Mouse (Mus musculus): Measurements from ENCODE around the gene Jag1. TPM values are rescaled to one million over a fixed set of nuclear protein-coding genes. Genes with fewer than 3 reads are reported as not detected.

Jag1 gene
- polyA plus RNA-seq, 1 experiment: 6.1 TPM

- TF ChIP-seq CTCF (conservative IDR thresholded peaks at IDR 0.05; ENCODE audit: insufficient read depth, insufficient read length, low read depth, low read length): no peak
- TF ChIP-seq POLR2A (IDR thresholded peaks at IDR 0.05; ENCODE audit: low read depth, low read length): no peak
- Histone ChIP-seq H3K36me3 (ENCODE audit: control insufficient read depth, insufficient read depth, low read length) (no peaks in the 10 kb centered on the region), H3K27me3 (replicated peaks; ENCODE audit: control insufficient read depth, insufficient read depth, low read length) (no peaks in the 10 kb centered on the region), H3K27ac (ENCODE audit: insufficient read depth, low read depth, low read length) (no peak overlapping the region), H3K4me1 (ENCODE audit: control insufficient read depth, insufficient read depth, low read length) (no peaks in the 10 kb centered on the region), H3K4me3 (ENCODE audit: insufficient read depth, low read depth, low read length) (no peak overlapping the region)
- no peak for DNase-seq
- 46% methylated on average over 6 of the region's 6 CpGs for WGBS
Measured at GRCm38 (mm10) chr2:137099211-137099734, 17.2 kb downstream of the Jag1 start.

GRCm38 (mm10) chr2:137098269-137099035, 18.0 kb downstream of the Jag1 start:
- Histone ChIP-seq H3K27ac (ENCODE audit: insufficient read depth, low read depth, low read length) (no peak overlapping the region), H3K36me3 (ENCODE audit: control insufficient read depth, insufficient read depth, low read length) (no peaks in the 10 kb centered on the region; the same call in 1 of the 2 replicates)
- 63% methylated on average over 11 of the region's 11 CpGs for WGBS

GRCm38 (mm10) chr2:137096981-137097460, 19.4 kb downstream of the Jag1 start:
- H3K27me3 ChIP-seq (replicated peaks; ENCODE audit: control insufficient read depth, insufficient read depth, low read length): no peaks in the 10 kb centered on the region
- 70% methylated on average over 5 of the region's 5 CpGs for WGBS
- no peak overlapping the region for H3K4me3 ChIP-seq (ENCODE audit: insufficient read depth, low read depth, low read length)
- DNase-seq: no peak
- no peaks in the 10 kb centered on the region for H3K4me1 ChIP-seq (ENCODE audit: control insufficient read depth, insufficient read depth, low read length)
- H3K36me3 ChIP-seq (ENCODE audit: control insufficient read depth, insufficient read depth, low read length): no peaks in the 10 kb centered on the region; the same call in 1 of the 2 replicates
- TF ChIP-seq POLR2A (IDR thresholded peaks at IDR 0.05; ENCODE audit: low read depth, low read length) (no peak), CTCF (conservative IDR thresholded peaks at IDR 0.05; ENCODE audit: insufficient read depth, insufficient read length, low read depth, low read length) (no peak)
- no peak overlapping the region for H3K27ac ChIP-seq (ENCODE audit: insufficient read depth, low read depth, low read length)

More at GRCm38 (mm10) chr2:137098269-137099035, 18.0 kb downstream of the Jag1 start:
- no peak for DNase-seq
- Histone ChIP-seq H3K4me3 (ENCODE audit: insufficient read depth, low read depth, low read length) (no peak overlapping the region), H3K27me3 (replicated peaks; ENCODE audit: control insufficient read depth, insufficient read depth, low read length) (no peaks in the 10 kb centered on the region), H3K4me1 (ENCODE audit: control insufficient read depth, insufficient read depth, low read length) (no peaks in the 10 kb centered on the region)
- no peak for TF ChIP-seq CTCF (conservative IDR thresholded peaks at IDR 0.05; ENCODE audit: insufficient read depth, insufficient read length, low read depth, low read length)
- no peak for TF ChIP-seq POLR2A (IDR thresholded peaks at IDR 0.05; ENCODE audit: low read depth, low read length)

GRCm38 (mm10) chr2:137094301-137094700, 22.1 kb downstream of the Jag1 start:
- no peaks in the 10 kb centered on the region; the same call in 1 of the 2 replicates for H3K36me3 ChIP-seq (ENCODE audit: control insufficient read depth, insufficient read depth, low read length)
- no peak for DNase-seq
- TF ChIP-seq POLR2A (IDR thresholded peaks at IDR 0.05; ENCODE audit: low read depth, low read length): no peak
- TF ChIP-seq CTCF (conservative IDR thresholded peaks at IDR 0.05; ENCODE audit: insufficient read depth, insufficient read length, low read depth, low read length): no peak
- WGBS: 79% methylated on average over 8 of the region's 8 CpGs
- no peak overlapping the region for H3K4me3 ChIP-seq (ENCODE audit: insufficient read depth, low read depth, low read length)
- H3K4me1 ChIP-seq (ENCODE audit: control insufficient read depth, insufficient read depth, low read length): no peaks in the 10 kb centered on the region
- H3K27me3 ChIP-seq (replicated peaks; ENCODE audit: control insufficient read depth, insufficient read depth, low read length): no peaks in the 10 kb centered on the region
- H3K27ac ChIP-seq (ENCODE audit: insufficient read depth, low read depth, low read length): no peak overlapping the region

- Histone ChIP-seq H3K27me3 (replicated peaks; ENCODE audit: control insufficient read depth, insufficient read depth, low read length) (no peaks in the 10 kb centered on the region), H3K27ac (ENCODE audit: insufficient read depth, low read depth, low read length) (no peak overlapping the region), H3K4me1 (ENCODE audit: control insufficient read depth, insufficient read depth, low read length) (no peaks in the 10 kb centered on the region), H3K4me3 (ENCODE audit: insufficient read depth, low read depth, low read length) (no peak overlapping the region), H3K36me3 (ENCODE audit: control insufficient read depth, insufficient read depth, low read length) (no peaks in the 10 kb centered on the region; the same call in 1 of the 2 replicates)
- DNase-seq: no peak
- 81% methylated on average over 7 of the region's 7 CpGs for WGBS
- TF ChIP-seq POLR2A (IDR thresholded peaks at IDR 0.05; ENCODE audit: low read depth, low read length) (no peak), CTCF (conservative IDR thresholded peaks at IDR 0.05; ENCODE audit: insufficient read depth, insufficient read length, low read depth, low read length) (no peak)
Measured at GRCm38 (mm10) chr2:137093298-137093630, 23.2 kb downstream of the Jag1 start.

- DNase-seq: no peak
- Histone ChIP-seq H3K4me1 (ENCODE audit: control insufficient read depth, insufficient read depth, low read length) (no peaks in the 10 kb centered on the region), H3K27ac (ENCODE audit: insufficient read depth, low read depth, low read length) (no peak overlapping the region), H3K36me3 (ENCODE audit: control insufficient read depth, insufficient read depth, low read length) (no peaks in the 10 kb centered on the region; the same call in 1 of the 2 replicates), H3K27me3 (replicated peaks; ENCODE audit: control insufficient read depth, insufficient read depth, low read length) (no peaks in the 10 kb centered on the region), H3K4me3 (ENCODE audit: insufficient read depth, low read depth, low read length) (no peak overlapping the region)
- WGBS: 55% methylated on average over 10 of the region's 10 CpGs
- TF ChIP-seq CTCF (conservative IDR thresholded peaks at IDR 0.05; ENCODE audit: insufficient read depth, insufficient read length, low read depth, low read length) (no peak), POLR2A (IDR thresholded peaks at IDR 0.05; ENCODE audit: low read depth, low read length) (no peak)
Measured at GRCm38 (mm10) chr2:137092523-137093297, 23.7 kb downstream of the Jag1 start.

Data from kidney, adult 2 months (tissue).